Mouse (Mus musculus) MEL-GATA-1-ER (cell line): ENCODE results near the gene Olfr520.
"Not testable (repeated sequence)": the region's sequence is repeated elsewhere in the genome, so short reads cannot be mapped to it uniquely, and the experiment has no call there.

Experiments used
- DNase-seq: peaks from one replicate; pipeline ENCODE4 v3.0.0-alpha.2; 2012; ENCODE audit warnings: low read depth; ENCODE audit errors: extremely low read depth

Gene Olfr520

DNA sequence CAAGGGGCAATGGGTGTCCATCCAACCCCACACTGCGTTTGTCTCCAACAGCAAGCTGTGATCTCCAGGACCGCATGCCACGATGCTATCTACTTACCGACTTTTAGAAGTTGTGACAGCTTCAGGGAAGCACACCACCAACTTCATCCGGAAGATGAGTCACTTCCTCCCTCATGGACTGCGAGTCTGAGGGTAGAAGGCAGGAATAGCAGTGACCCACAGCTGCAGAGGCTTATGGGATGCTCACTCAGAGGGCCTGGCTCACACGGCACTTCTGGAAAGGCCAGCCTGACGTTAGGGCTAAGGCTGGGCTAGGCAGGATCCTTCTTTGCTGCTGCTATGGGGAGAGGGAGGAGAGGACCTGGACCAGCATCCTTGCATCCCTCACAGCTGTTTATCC, 18.9 kb upstream of the Olfr520 start, which contains the start of gene Slco2b1:
Gene Slco2b1, minus strand, starts transcription at position 175 of the 400 bp plus-strand sequence.
- DNase-seq: no peak

DNA sequence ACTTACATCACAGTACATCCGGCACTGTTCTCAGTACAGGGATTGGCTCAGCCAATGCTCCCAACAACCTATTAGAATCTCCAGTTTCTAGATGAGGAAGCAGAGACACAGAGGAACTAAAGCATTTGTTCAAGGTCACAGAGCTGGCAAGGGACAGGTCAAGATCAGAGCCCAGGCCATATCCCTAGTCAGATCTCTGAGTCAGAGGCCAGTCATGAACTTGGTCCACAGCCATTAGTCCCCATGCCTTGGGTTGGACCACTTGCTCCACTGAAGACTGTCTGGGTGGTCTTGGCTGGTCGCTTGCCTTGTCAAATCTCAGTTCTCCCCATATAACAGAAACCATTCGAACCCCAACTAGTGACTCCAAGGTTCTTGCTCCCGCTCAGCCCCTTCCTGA, 17.6 kb upstream of the Olfr520 start:
- no peak for DNase-seq

GRCm38 (mm10) chr7:99716536-99716935, 13.5 kb upstream of the Olfr520 start:
- DNase-seq: no peak

GRCm38 (mm10) chr7:99734612-99735011, 4.5 kb downstream of the Olfr520 start:
- no peak for DNase-seq

DNA sequence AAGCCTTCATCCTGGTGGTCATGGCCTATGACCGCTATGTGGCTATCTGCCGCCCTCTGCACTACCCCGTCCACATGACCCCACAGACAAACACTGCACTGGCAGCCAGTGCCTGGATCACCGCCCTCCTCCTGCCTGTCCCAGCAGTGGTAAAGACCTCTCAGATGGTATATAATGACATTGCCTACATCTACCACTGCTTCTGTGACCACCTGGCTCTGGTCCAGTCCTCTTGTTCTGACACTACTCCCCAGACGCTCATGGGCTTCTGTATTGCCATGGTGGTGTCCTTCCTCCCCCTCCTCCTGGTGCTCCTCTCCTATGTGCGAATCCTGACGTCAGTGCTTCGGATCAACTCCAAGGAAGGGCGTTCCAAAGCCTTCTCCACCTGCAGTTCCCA, 5.4 kb downstream of the Olfr520 start:
- not testable (repeated sequence) for DNase-seq

DNA sequence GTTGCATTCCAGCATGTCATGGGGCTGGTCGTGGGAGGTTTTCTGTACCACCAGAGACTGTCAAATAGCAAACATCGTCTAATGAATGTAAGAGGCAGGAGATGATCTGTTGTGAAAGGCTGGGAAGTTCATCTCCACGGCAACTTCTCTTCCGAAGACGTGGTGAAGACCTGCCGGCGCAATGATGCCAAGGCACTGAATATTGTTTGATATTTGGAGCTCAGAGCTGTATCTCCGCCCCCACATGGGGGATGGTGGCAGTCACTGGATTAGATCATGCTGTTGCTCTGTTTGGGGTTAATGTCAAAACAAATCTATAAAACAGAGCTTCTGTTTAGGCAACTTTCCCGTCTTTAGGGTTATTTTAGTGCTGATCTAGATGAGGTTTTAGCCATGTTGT, 9.2 kb downstream of the Olfr520 start:
- no peak for DNase-seq

GRCm38 (mm10) chr7:99763207-99763606, 33.1 kb downstream of the Olfr520 start, which contains the start of gene Olfr521:
TSS of gene Olfr521 (plus strand) at chr7:99763507.
- no peak for DNase-seq

- DNase-seq: no peak
Observed at GRCm38 (mm10) chr7:99781385-99781784, 51.3 kb downstream of the Olfr520 start.

DNA sequence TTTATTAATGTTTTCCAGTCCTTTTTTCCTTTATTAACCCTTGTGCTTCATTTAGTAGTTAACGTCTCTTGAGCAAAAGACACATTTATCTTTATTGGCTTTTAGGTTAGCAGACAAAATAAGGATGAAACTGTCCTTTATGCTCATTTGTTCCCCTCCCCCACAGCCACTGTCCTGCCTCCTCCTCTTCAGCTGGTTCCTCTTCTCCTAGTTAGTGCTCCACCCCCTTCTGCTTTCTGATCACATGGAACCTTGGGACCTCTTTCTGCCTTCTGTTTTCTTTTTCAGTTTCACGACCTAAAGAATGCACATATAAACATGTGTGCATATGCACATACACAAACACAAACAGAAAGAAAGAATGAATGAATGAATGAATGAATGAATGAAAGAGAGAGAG, 51.8 kb downstream of the Olfr520 start:
- DNase-seq: no peak

- no peak for DNase-seq
Observed at GRCm38 (mm10) chr7:99783421-99783820, 53.3 kb downstream of the Olfr520 start.

- DNase-seq: no peak
Observed at GRCm38 (mm10) chr7:99785553-99785952, 55.5 kb downstream of the Olfr520 start.
